Mouse (Mus musculus) left cerebral cortex, postnatal 14 days (tissue): ENCODE measurements around the gene Spef2. TPM values are rescaled to one million over a fixed set of nuclear protein-coding genes. Genes with fewer than 3 reads are reported as not detected.
A peak's percentile ranks its signal among the peaks of the same experiment; 100 is the strongest.
"Not testable (repeated sequence)": the region's sequence is repeated elsewhere in the genome, so short reads cannot be mapped to it uniquely, and the experiment has no call there.

Experiments used
- DNase-seq, 2 experiments: peaks; one replicate each; pipeline ENCODE4 v3.0.0; 2021 to 2022; ENCODE audit warnings: low spot score in 2 of 2, mixed read lengths in 1 of 2
- intact Hi-C: fragments of 180-260 bp; cut with DNase I; formaldehyde crosslinking; loops from one replicate; pipeline ENCODE4 v1.15.1; 2025
- total RNA-seq, 2 experiments: library from RNA; stranded (reverse); gene quantifications; 2 replicates each; pipeline ENCODE4 v1.2.3; 2021

The Spef2 gene
- total RNA-seq, 2 experiments from 2014 or later, result 0.70 to 0.72 TPM

GRCm38 (mm10) chr15:9683485-9683884 is 65.2 kb downstream of the Spef2 start:
- DNase-seq, result no peak
- intact Hi-C loops, result no loop called here

DNA sequence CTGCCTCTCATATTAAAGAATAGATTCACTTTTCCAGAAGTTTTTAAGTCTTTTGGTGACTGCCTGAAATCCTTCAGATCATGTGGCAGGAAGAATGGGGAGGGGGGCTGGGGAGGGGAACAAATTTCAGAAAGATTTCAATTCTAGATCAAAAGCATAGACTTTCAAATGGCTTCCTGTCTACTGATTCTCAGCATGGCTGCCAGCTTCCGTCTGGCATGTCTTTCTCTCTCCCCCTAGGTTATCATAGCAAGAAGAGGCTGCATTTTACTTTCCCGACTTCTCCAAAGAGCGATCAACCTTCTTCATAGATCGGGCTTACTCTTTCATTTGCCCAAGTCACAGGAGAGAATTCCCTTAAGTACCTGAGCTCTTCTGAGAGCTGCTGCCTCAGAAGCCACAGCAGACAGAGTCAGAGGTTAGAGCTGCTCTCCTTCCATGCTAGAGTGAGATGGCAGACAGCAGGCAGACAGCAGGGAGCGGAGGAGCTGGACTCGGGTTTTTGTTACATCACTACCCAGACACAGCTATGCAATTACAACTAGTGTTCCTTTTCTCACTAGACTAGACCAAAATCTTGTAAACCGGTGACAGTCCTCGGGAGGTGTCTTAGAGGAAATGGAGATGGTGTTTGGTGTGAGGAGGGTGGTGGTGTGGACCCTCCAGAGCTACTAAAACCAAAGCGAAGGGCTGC is 71.2 kb downstream of the Spef2 start:
- DNase-seq, result no peak
- intact Hi-C loops, result no loop called here

DNA sequence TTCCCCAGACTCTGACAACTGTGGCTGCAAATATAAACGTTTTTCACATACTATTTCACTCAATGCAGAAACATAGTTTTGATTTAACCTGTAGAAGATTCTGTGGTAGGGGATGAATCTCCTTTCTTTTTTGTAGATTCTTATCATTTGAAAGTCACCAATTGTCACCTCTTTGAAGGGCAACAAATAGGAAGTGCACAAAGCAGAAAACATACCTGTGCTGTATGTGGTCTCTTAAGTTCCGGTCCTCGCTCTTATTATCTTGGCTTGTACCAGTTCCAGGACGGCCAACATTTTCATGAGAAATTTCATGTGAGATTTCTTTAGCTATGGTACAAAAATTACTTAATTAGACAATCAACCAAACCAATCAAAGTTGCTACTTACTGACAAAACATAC is 80.1 kb downstream of the Spef2 start:
- intact Hi-C loops, result no loop called here
- no peak for DNase-seq

- intact Hi-C loops, DNase-seq: not testable (repeated sequence)
Observed at GRCm38 (mm10) chr15:9664948-9665347, 83.7 kb downstream of the Spef2 start.

DNA sequence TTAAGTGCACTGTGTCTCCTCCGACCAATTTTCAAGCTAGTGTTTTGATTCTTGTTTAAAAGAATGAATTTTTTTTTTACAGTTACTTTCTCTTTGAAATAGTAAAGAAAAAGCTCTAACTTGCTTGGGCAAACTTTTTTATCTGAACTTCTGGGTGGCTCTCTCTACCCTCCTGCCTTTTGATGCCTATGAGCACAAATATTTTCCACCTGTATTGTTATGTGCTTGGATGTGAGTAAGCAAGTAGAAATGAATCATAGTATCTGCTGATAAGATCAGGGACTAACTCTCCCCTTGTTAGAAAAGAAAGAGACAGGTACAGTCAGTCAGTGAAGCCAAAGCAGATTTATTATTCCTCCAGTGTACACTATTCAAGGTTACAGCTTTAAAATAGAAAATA is 87.5 kb downstream of the Spef2 start:
- DNase-seq, result no peak
- intact Hi-C loops, result no loop called here

DNA sequence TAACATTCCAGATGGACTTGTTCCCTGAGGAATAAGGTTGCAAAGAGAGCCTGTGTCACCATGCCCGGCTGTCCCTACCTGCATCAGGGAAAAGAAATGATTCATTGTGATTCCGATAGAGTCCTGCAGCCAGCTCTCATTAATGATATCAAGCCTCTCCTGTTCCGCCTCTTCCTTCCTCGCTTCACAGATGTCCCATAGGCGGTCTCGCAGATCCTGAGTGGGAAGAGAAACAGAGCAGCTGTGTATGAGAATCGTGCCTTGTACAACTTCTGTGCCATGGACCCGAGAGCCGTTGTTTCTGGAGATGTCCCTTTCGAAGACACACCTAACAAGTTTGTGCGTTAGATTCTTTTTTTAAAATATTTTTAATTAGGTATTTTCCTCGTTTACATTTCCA is 114.2 kb downstream of the Spef2 start:
- intact Hi-C loops, result no loop called here
- DNase-seq, result no peak

- no peak for DNase-seq
- intact Hi-C loops, result no loop called here
Observed at GRCm38 (mm10) chr15:9631657-9632056, 117.0 kb downstream of the Spef2 start.

- no peak for DNase-seq
Observed at GRCm38 (mm10) chr15:9629660-9630059, 119.0 kb downstream of the Spef2 start.

DNA sequence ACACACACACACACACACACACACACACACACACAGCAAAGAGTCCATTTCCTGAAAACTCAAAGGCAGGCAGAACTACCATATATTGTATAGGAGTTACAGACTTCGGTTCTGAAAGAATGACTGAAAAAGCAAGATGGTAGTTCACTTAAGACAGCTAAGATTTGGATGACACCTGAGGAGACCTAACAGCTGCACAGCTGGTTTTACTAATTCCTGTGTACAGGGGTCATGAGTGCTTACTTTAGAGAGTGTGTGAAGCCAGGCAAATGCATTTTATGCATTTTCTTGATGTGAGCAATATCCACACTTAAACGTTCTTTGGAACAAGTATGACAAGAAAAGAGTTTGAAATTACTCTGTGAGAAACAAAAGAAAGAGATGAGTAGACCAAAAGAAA is 124.0 kb downstream of the Spef2 start:
- intact Hi-C loops, result no loop called here
- no peak for DNase-seq

More at GRCm38 (mm10) chr15:9629660-9630059, 119.0 kb downstream of the Spef2 start:
- intact Hi-C loops, result no loop called here

GRCm38 (mm10) chr15:9608177-9608576 is 140.5 kb downstream of the Spef2 start:
- DNase-seq, result peak; percentile 5 to 8
- intact Hi-C loops, result loop anchor here (5.0 kb wide), 1 partner anchor 151 kb away; no protein-coding TSS in a partner anchor

DNA sequence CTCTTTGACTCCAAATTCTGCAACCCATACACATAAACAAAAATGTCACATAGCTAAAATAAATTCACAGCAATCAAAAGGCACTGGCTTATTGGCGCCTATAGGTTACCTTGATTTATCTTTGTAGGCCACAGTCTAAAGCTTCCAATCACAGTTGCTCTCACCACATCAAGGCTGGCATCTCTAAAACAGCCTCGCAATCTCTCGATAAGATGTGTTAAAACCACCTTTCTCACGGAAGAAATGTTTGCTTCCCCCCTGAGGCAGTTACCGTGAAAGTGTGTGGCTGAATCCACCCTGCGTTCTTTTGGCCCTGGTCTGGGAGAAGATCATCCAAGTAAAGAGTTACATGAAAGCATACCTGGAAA is 148.6 kb downstream of the Spef2 start:
- intact Hi-C loops, result no loop called here
- no peak for DNase-seq

DNA sequence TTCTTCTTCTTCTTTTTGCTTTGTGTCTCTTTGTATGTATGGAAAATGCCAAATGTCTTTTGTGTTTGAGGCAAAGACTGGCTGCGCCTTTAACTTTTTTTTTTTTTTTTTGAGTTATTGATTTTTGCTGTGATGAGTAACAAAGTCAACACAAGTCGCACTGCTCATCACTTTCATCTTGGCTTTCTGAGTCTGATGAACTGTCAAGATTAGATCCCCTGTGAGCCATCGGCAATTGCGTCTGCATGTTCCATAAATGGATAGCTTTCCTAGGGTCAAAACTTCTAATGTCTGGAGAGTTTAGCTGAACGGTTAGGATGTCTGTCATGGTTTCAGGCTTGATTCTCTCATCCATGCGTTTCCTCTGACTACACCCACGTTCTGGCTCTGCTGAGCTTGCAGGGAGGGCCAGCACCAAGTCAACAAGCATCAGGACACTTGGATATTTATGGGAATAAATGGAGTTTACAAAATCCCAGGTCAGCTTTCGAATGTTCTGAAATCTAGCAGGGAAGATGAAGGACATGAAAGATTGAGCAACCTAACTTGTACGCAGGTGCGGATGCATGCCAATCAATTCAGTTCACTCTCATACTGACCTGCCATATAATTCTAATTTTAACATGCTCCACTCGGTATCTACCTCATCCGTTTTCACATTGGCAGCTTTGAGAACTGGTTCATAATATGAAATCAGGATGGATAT is 149.1 kb downstream of the Spef2 start:
- DNase-seq, result no peak

GRCm38 (mm10) chr15:9596298-9597060 is 152.2 kb downstream of the Spef2 start:
- DNase-seq, result no peak
- intact Hi-C loops, result no loop called here

More for the DNA sequence above, 149.1 kb downstream of the Spef2 start:
- intact Hi-C loops, result no loop called here

GRCm38 (mm10) chr15:9589939-9590338 is 158.7 kb downstream of the Spef2 start:
- no peak for DNase-seq
- intact Hi-C loops, result no loop called here

DNA sequence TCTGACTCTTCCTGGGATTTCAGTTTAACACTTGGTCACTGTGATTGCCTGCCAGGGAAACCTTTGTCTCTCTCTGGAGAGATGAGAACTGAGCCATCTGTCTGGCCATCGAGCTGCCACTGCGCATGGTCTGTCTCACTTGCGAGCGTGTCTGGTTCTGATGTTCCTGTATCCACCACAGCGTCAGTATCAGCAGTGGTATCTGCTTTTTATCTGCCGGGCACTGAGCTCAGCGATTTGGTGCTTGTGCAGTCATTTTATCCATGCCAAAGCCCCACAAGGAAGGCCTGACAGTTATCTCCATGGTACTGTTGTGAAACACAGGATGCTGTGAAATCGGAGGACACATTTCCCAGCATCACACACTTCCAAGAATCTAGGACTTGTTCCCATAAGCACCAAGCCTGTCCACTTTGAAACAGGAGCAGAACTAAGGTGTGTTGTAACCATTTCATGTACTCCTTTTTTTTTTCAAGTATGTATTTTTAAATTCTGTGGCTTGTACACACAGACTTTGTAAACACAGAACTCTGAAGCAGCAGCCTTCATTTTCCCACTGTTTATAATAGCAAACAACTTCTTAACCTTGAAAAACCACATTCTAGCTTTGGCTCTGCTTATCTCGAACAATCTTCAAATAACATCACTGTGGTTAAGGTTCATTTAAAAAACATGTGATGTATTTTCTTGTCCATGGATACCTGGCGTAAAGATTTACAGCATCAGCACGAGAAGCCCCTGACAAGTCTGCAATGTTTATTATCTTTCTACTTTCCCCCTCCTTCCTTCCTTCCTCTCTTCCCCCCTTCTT is 168.0 kb downstream of the Spef2 start:
- DNase-seq, result no peak
- intact Hi-C loops, result no loop called here

DNA sequence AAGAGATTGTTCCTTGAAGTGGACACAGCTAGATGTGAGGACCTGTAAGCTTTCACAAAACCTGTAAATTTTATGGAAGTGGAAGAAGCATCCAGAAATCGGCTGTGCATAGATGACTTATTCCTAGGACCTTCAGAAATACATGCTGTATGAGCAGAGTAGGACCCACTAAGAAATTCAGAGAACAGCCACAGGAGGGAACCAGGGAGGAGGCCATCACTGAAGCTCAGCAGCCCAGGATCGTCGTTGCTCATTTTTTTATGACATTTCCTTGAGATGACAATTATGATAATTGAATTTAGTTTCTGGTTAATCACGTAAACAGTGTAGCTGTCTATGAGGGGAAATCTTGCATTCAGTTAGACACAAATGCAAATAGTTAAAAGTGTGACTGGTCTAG is 171.4 kb downstream of the Spef2 start:
- intact Hi-C loops, result no loop called here
- DNase-seq, result no peak

GRCm38 (mm10) chr15:9574796-9575195 is 173.9 kb downstream of the Spef2 start:
- intact Hi-C loops, result no loop called here
- DNase-seq, result no peak

GRCm38 (mm10) chr15:9573361-9573760 is 175.3 kb downstream of the Spef2 start:
- DNase-seq, result no peak
- intact Hi-C loops, result no loop called here

DNA sequence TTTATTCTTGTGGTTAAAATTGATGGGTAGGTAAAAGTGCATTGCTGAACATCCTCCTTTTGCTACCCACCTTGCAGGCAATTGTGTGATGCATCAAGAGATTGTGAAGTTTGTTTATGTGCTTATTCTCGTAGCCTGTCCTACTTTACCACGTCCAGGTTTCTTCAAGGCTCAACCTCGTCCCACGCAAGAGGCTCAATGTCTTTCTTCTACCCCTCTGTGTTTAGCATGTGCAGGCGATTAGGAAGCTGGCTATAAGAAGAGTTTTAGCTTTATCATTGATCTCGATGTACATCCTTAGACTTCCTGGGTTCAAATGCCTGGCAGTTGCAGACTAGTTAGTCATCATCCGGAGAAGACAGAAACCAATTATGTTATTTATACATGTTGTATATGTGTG is 176.0 kb downstream of the Spef2 start:
- DNase-seq, result no peak
- intact Hi-C loops, result no loop called here

DNA sequence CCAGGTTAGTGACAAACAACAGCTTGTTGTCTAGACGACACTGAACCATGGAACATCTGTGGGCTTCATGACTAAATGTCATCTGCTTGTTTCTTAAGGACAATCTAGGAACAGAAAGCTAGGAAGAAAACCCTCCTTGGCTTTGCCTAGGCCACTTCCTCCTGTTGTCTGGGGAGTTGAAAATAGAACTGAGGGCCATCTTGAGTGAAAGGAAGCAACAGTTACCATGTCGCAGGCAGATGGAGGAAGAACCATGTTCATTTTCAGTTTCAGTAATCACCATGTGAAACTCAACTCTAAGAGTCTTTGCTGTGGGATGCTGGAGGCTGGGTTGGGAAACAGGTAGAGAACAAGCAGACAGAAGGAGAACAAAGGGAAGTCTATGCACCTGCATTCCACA is 176.8 kb downstream of the Spef2 start:
- DNase-seq, result no peak
- intact Hi-C loops, result no loop called here
